ENCODE assay signal across 9 mouse cellular contexts in genomic region chr1:133159128-133159564, GRCm38 (mm10). TPM values are rescaled to one million over a fixed set of nuclear protein-coding genes. Genes with fewer than 3 reads are reported as not detected.
DNase-seq lines count a peak whose midpoint lies in the region; ATAC-seq and TF ChIP-seq lines count a peak whose summit lies in the region.
"Had no signal": no experiment of that assay in that cellular context is flagged by ENCODE, and none has a peak within 500 bp of the region (broad histone marks: within the 10 kb centered on the region; RNA-seq: fewer than 3 reads in every experiment).

No protein-coding gene starts in this region.

- H3K4me2 ChIP-seq in lung, embryonic 15.5 days, result peak overlapping the region; percentile 47
- peak overlapping the region; percentile 46 for H3K4me2 ChIP-seq in lung, embryonic 16.5 days (ENCODE audit: low read depth, low read length)
- H3K4me2 ChIP-seq: embryonic facial prominence, embryonic 12.5 days had no signal

- no peak for ATAC-seq in cerebellum, adult (ENCODE audit: insufficient number of reproducible peaks, low FRiP score, low TSS enrichment)
- peak; percentile 33; the same call in 1 of the 2 replicates for ATAC-seq in lung, embryonic 15.5 days (ENCODE audit: borderline replicate concordance, extremely low read depth, low FRiP score, low TSS enrichment)
- peak; percentile 73 for ATAC-seq in lung, embryonic 16.5 days (ENCODE audit: low read depth)

- WGBS in lung, embryonic 15.5 days, result 10% methylated on average over 7 of the region's 7 CpGs
- WGBS in lung, adult 2 months, result 3% methylated on average over 7 of the region's 7 CpGs
- WGBS in lung, embryonic 16.5 days, result 18% methylated on average over 7 of the region's 7 CpGs

- TF ChIP-seq POLR2A in lung, adult 2 months (IDR thresholded peaks at IDR 0.05; ENCODE audit: borderline replicate concordance, extremely low read depth, low read depth, low read length), result no peak

- no peak overlapping the region for H3K9ac ChIP-seq in lung, embryonic 15.5 days
- H3K9ac ChIP-seq in lung, embryonic 16.5 days (ENCODE audit: low read length), result peak overlapping the region; percentile 42; the same call in 1 of the 2 replicates
- H3K9ac ChIP-seq: embryonic facial prominence, embryonic 12.5 days had no signal

- H3K36me3 ChIP-seq in lung, embryonic 15.5 days, result no peaks in the 10 kb centered on the region
- no peaks in the 10 kb centered on the region for H3K36me3 ChIP-seq in lung, embryonic 16.5 days (ENCODE audit: control insufficient read depth, insufficient read depth, low read length)
- no peaks in the 10 kb centered on the region for H3K36me3 ChIP-seq in splenic B cell, adult 2 months (ENCODE audit: control insufficient read depth, insufficient read depth, low read length, poor library complexity, severe bottlenecking)
- H3K36me3 ChIP-seq: embryonic facial prominence, embryonic 12.5 days had no signal

- H3K9me3 ChIP-seq in lung, embryonic 15.5 days, result no peaks in the 10 kb centered on the region
- no peaks in the 10 kb centered on the region for H3K9me3 ChIP-seq in lung, embryonic 16.5 days (ENCODE audit: control insufficient read depth, low read length)
- H3K9me3 ChIP-seq: embryonic facial prominence, embryonic 12.5 days had no signal

- intact Hi-C loops in heart, postnatal 10 days (cut with DNase I), result no loop called here

- H3K4me1 ChIP-seq in lung, embryonic 15.5 days, result peaks cover 16% of the 10 kb centered on the region
- H3K4me1 ChIP-seq in lung, adult 2 months (ENCODE audit: control insufficient read depth, insufficient read depth, low read length), result peaks cover 4% of the 10 kb centered on the region; the same call in 1 of the 2 replicates
- H3K4me1 ChIP-seq in lung, embryonic 16.5 days (replicated peaks; ENCODE audit: control insufficient read depth, insufficient read depth, low read length), result peaks cover 15% of the 10 kb centered on the region

- TF ChIP-seq CTCF in lung, adult 2 months (IDR thresholded peaks at IDR 0.05; ENCODE audit: insufficient read depth, low read length), result no peak

- H3K27me3 ChIP-seq in lung, embryonic 15.5 days, result peaks cover 59% of the 10 kb centered on the region
- peaks cover 23% of the 10 kb centered on the region for H3K27me3 ChIP-seq in lung, embryonic 16.5 days (ENCODE audit: control insufficient read depth, insufficient read depth, low read depth, low read length)
- H3K27me3 ChIP-seq in splenic B cell, adult 2 months (ENCODE audit: control insufficient read depth, insufficient read depth, low read length, poor library complexity, severe bottlenecking), result no peaks in the 10 kb centered on the region

- peak; percentile 67 to 73 for DNase-seq in cerebellum, postnatal 10 days
- DNase-seq in lung, adult 2 months, result no peak
- peak; percentile 42 to 53 for DNase-seq in heart, postnatal 10 days
- peak; percentile 66 for DNase-seq in splenic B cell, adult 2 months (ENCODE audit: low read depth, low spot score)
- no peak for DNase-seq in layer of hippocampus, adult 9-11 months

- peak overlapping the region; percentile 16; the same call in 1 of the 2 replicates for H3K4me3 ChIP-seq in lung, embryonic 15.5 days
- no peak overlapping the region for H3K4me3 ChIP-seq in lung, adult 2 months (replicated peaks; ENCODE audit: extremely low read depth, low read depth, low read length)
- H3K4me3 ChIP-seq in lung, embryonic 16.5 days (ENCODE audit: low read length), result peak overlapping the region; percentile 24
- H3K4me3 ChIP-seq: embryonic facial prominence, embryonic 12.5 days had no signal

- peak overlapping the region; percentile 70 for H3K27ac ChIP-seq in lung, embryonic 15.5 days
- peak overlapping the region; percentile 62 for H3K27ac ChIP-seq in lung, embryonic 16.5 days (ENCODE audit: low read length)
- H3K27ac ChIP-seq: embryonic facial prominence, embryonic 12.5 days had no signal

RNA-seq across cellular contexts. Expression of gene Plekha6, which starts 4.9 kb away (rescaled TPM):
- polyA plus RNA-seq in lung, embryonic 15.5 days (2015; fragmentation: Nextera tagmentation; extraction: Ambion mirVana), result 6.9 and 7.6 TPM in 2 replicates
- 38.4 and 39.4 TPM in 2 replicates for polyA plus RNA-seq in lung, adult 2 months (2012; rRNA removed)
- 10 to 100 TPM; 58.1 to 68.9 TPM for total RNA-seq in heart, postnatal 10 days (2021)
- 8.0 and 8.3 TPM in 2 replicates for polyA plus RNA-seq in lung, embryonic 16.5 days (2015; fragmentation: Nextera tagmentation; extraction: Ambion mirVana)

RNA-seq across cellular contexts. Expression of gene Ppp1r15b, which starts 28.2 kb away (rescaled TPM):
- 38.0 and 39.2 TPM in 2 replicates for polyA plus RNA-seq in lung, embryonic 15.5 days (2015; fragmentation: Nextera tagmentation; extraction: Ambion mirVana)
- 24.2 and 26.5 TPM in 2 replicates for polyA plus RNA-seq in lung, adult 2 months (2012; rRNA removed)
- total RNA-seq in heart, postnatal 10 days (2021), result 10 to 100 TPM; 38.2 to 42.1 TPM
- 39.0 and 42.5 TPM in 2 replicates for polyA plus RNA-seq in lung, embryonic 16.5 days (2015; fragmentation: Nextera tagmentation; extraction: Ambion mirVana)

Comparison
In these comparisons a context has a peak if more than half of its experiments do, and no peak if none do; other contexts are left out.
1. DNase-seq: peak in cerebellum, postnatal 10 days (2 of 2), heart, postnatal 10 days (2 of 2) and splenic B cell, adult 2 months (single experiment); none in lung, adult 2 months (single experiment) and layer of hippocampus, adult 9-11 months (single experiment).